ENCODE assay signal across 17 mouse cellular contexts in genomic region chr5:112323246-112323645, GRCm38 (mm10). TPM values are rescaled to one million over a fixed set of nuclear protein-coding genes. Genes with fewer than 3 reads are reported as not detected.
"Had no signal": no experiment of that assay in that cellular context is flagged by ENCODE, and none has a peak within 500 bp of the region (broad histone marks: within the 10 kb centered on the region; RNA-seq: fewer than 3 reads in every experiment).

No protein-coding gene starts in this region.

- DNase-seq: lung, adult 18-20 months; lung, embryonic 14.5 days; lung, postnatal 10 days; lung, postnatal 4 days; midbrain, embryonic 14.5 days; retina, postnatal 1 day; right cerebral cortex, adult 18-20 months; right cerebral cortex, postnatal 25 days; right cerebral cortex, postnatal 4 days; spleen, adult 18-20 months; thymus, adult 18-20 months; thymus, postnatal 14 days; thymus, postnatal 36 days had no signal

RNA-seq across cellular contexts. Expression of gene Gm6583, which starts 32.6 kb away (rescaled TPM):
- total RNA-seq: megakaryocyte-erythroid progenitor cell, adult 5-6 weeks; neutrophil, adult 5-6 weeks had no signal
- polyA plus RNA-seq: small intestine, adult 2 months; urinary bladder, adult 2 months had no signal
